ENCODE assay signal across 14 mouse cellular contexts in genomic region chr9:61620786-61621185, GRCm38 (mm10).
DNase-seq lines count a peak whose midpoint lies in the region.
"Had no signal": no experiment of that assay in that cellular context is flagged by ENCODE, and none has a peak within 500 bp of the region (broad histone marks: within the 10 kb centered on the region; RNA-seq: fewer than 3 reads in every experiment).

No protein-coding gene starts in this region.

- intact Hi-C loops in left cerebral cortex, postnatal 10 days (cut with DNase I): no loop called here
- intact Hi-C loops in left cerebral cortex, postnatal 25 days (cut with DNase I): no loop called here

- DNase-seq in left cerebral cortex, adult 18-20 months (ENCODE audit: low spot score in 2 of 2): peak; percentile 29 to 61
- no peak for DNase-seq in left cerebral cortex, postnatal 10 days (ENCODE audit: extremely low spot score in 1 of 2, low spot score in 2 of 2)
- peak; percentile 26 to 58 for DNase-seq in right cerebral cortex, adult 2 months (ENCODE audit: low spot score in 2 of 2)
- DNase-seq in right cerebral cortex, postnatal 4 days: no peak
- DNase-seq in left cerebral cortex, postnatal 25 days (ENCODE audit: low spot score in 2 of 2): peak; percentile 30 to 81
- DNase-seq in ovary, adult 18-20 months (ENCODE audit: low spot score): no peak
- DNase-seq in urinary bladder, postnatal 14 days (ENCODE audit: low spot score): no peak
- DNase-seq: adrenal gland, postnatal 25 days; gastrocnemius, adult 2 months; kidney, postnatal 4 days; layer of hippocampus, adult 9-11 months; lung, embryonic 14.5 days; lung, postnatal 36 days; thymus, postnatal 25 days had no signal

Comparison
In these comparisons a context has a peak if more than half of its experiments do, and no peak if none do; other contexts are left out.
1. DNase-seq: peak in left cerebral cortex, adult 18-20 months (2 of 2), right cerebral cortex, adult 2 months (2 of 2) and left cerebral cortex, postnatal 25 days (2 of 2); none in left cerebral cortex, postnatal 10 days (0 of 2), right cerebral cortex, postnatal 4 days (single experiment), ovary, adult 18-20 months (single experiment) and urinary bladder, postnatal 14 days (single experiment).